Mouse (Mus musculus) right cerebral cortex, postnatal 10 days (tissue): ENCODE results near the gene Klra9.
"Not testable (repeated sequence)": the region's sequence is repeated elsewhere in the genome, so short reads cannot be mapped to it uniquely, and the experiment has no call there.

Experiments used
- DNase-seq, 2 experiments: peaks; one replicate each; pipeline ENCODE4 v3.0.0; 2021; ENCODE audit warnings: low spot score in 2 of 2

Klra9 gene

GRCm38 (mm10) chr6:130193012-130193411 is at the start of gene Klra9:
Klra9 (minus strand) TSS chr6:130193112.
- not testable (repeated sequence) for DNase-seq

GRCm38 (mm10) chr6:130237536-130237935 is 44.6 kb upstream of the Klra9 start:
- no peak for DNase-seq

- no peak for DNase-seq
Observed at GRCm38 (mm10) chr6:130236635-130237034, 43.7 kb upstream of the Klra9 start.

- DNase-seq: no peak
Observed at GRCm38 (mm10) chr6:130233222-130233621, 40.3 kb upstream of the Klra9 start, which contains the start of gene Klra7. Klra7 (minus strand) TSS chr6:130233322.

GRCm38 (mm10) chr6:130197453-130197852 is 4.5 kb upstream of the Klra9 start:
- DNase-seq: not testable (repeated sequence)

GRCm38 (mm10) chr6:130129798-130130197 is 63.1 kb downstream of the Klra9 start, which contains the start of gene Klra8:
Klra8 (minus strand) TSS chr6:130129898.
- not testable (repeated sequence) for DNase-seq
